Mouse (Mus musculus) hindbrain, embryonic 16.5 days (tissue): Measurements from ENCODE around the gene Snx10. TPM values are rescaled to one million over a fixed set of nuclear protein-coding genes. Genes with fewer than 3 reads are reported as not detected.
A peak's percentile ranks its signal among the peaks of the same experiment; 100 is the strongest.

Source experiments
- ATAC-seq: fragments of 200-750 bp; cut with Nextera tagmentation; 2 replicates; pipeline ENCODE4 v1.8.0; 2017; ENCODE audit warnings: moderate TSS enrichment, moderate library complexity
- H3K27ac ChIP-seq: fragments of 300-500 bp; sonication (generic); 2 replicates; pipeline ENCODE4 v1.5.1; 2014; ENCODE audit warnings: low read depth, mild to moderate bottlenecking, control low read depth, low read length, moderate library complexity
- H3K27me3 ChIP-seq: fragments of 300-500 bp; sonication (generic); replicated peaks from 2 replicates; pipeline ENCODE4 v1.6.1; 2014; ENCODE audit warnings: low read length; ENCODE audit not compliant: control insufficient read depth, insufficient read depth
- H3K36me3 ChIP-seq: fragments of 300-500 bp; sonication (generic); 2 replicates; pipeline ENCODE4 v1.6.1; 2014; ENCODE audit warnings: mild to moderate bottlenecking, low read length, moderate library complexity, mixed read lengths; ENCODE audit not compliant: control insufficient read depth, insufficient read depth
- H3K4me1 ChIP-seq: fragments of 300-500 bp; sonication (generic); 2 replicates; pipeline ENCODE4 v1.6.1; 2014; ENCODE audit warnings: low read depth, low read length; ENCODE audit not compliant: control insufficient read depth, insufficient read depth
- H3K4me2 ChIP-seq: fragments of 300-500 bp; sonication (generic); 2 replicates; pipeline ENCODE4 v1.6.1; 2014; ENCODE audit warnings: mild to moderate bottlenecking, low read length, control low read depth, moderate library complexity
- H3K4me3 ChIP-seq: fragments of 300-500 bp; sonication (generic); 2 replicates; pipeline ENCODE4 v1.5.1; 2014; ENCODE audit warnings: mild to moderate bottlenecking, low read length, control low read depth, moderate library complexity
- H3K9ac ChIP-seq: fragments of 300-500 bp; sonication (generic); 2 replicates; pipeline ENCODE4 v1.6.1; 2014; ENCODE audit warnings: low read depth, mild to moderate bottlenecking, control low read depth, low read length, moderate library complexity
- H3K9me3 ChIP-seq: fragments of 300-500 bp; sonication (generic); 2 replicates; pipeline ENCODE4 v1.6.1; 2014; ENCODE audit warnings: mild to moderate bottlenecking, low read length, moderate library complexity; ENCODE audit not compliant: control insufficient read depth
- WGBS: fragments of 180-500 bp; shearing (Covaris S2); extraction: QIAGEN DNeasy Blood & Tissue Kit; methylation state at CpG from one replicate; pipeline ENCODE4 v1.1.7; 2014; 5-methylcytosine and 5-hydroxymethylcytosine counted together
- polyA plus RNA-seq: library from polyadenylated mRNA; unstranded; fragments of >200 nt; fragmentation: Nextera tagmentation; extraction: Ambion mirVana; gene quantifications from 2 replicates; pipeline ENCODE4 v1.2.1, GENCODE M21; 2015

Gene Snx10
- polyA plus RNA-seq, 1 experiment from 2014 or later = 76.2 TPM

DNA sequence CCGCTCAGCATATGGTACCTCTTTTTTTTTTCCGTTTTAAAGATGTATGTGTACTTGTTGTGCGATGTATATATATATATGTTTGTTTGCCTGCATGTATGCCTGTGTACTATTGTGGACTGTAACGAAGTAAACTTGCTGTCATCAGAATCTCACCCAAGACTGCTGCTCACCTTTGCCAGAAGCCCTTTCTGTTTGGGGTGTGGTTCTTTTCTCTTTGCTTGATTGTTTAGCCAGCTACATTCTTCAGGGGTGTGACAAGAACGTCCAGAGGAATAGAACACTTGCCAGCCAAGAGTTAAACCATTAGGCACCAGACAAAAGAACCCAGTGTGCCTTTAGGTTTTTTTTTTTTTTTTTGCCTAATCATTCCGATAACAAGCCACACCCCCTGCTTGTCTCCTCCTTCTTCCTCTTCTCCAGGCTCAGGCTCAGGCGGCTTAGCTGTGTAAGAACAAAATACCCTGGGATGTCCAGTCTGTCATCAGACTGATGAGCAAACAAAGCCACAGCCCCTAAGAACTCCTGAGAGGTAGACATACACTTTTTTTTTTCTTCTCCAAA lies 20.5 kb downstream of the Snx10 start:
- no peak overlapping the region for H3K4me3 ChIP-seq
- no peak overlapping the region for H3K27ac ChIP-seq
- no peak overlapping the region for H3K9ac ChIP-seq
- no peaks in the 10 kb centered on the region for H3K9me3 ChIP-seq
- no peak for ATAC-seq
- 35% methylated on average over 7 of the region's 7 CpGs for WGBS
- no peak overlapping the region for H3K4me2 ChIP-seq
- H3K36me3 ChIP-seq = no peaks in the 10 kb centered on the region
- no peaks in the 10 kb centered on the region for H3K4me1 ChIP-seq
- no peaks in the 10 kb centered on the region for H3K27me3 ChIP-seq

DNA sequence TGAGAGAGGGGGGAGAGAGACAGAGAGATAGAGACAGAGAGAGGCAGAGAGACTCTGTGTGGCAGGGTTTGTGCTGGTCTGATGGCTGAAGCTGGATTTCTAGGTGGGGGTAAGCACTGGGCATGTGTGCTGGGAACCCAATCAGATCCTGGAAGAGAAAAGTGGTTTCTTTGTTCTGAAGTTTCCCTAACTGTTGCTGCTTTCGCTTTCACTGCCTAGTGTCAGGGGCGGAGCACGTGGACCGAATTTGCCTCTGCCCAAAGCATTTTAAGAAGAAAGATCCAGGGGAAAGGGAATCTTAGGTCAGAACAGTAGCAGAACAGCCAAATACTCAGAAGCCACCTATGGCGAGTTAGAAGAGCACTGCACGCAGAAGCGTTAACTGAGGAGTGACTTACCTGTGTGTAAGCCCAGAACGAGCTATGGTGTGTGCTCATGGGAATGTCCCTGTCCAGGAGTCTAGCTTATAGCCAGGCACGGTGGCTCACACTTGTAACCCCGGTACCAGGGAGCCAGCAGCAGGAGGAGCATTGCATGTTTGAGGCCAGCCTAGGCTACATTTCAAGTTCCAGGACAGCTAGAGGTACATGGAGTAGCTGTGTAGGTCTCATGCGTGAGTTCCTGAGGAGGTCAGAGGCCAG lies 21.6 kb downstream of the Snx10 start:
- no peak overlapping the region for H3K9ac ChIP-seq
- H3K4me1 ChIP-seq = no peaks in the 10 kb centered on the region
- H3K9me3 ChIP-seq = no peaks in the 10 kb centered on the region
- no peaks in the 10 kb centered on the region for H3K36me3 ChIP-seq
- H3K4me3 ChIP-seq = no peak overlapping the region
- 81% methylated on average over 11 of the region's 11 CpGs for WGBS
- no peak overlapping the region for H3K4me2 ChIP-seq
- no peak overlapping the region for H3K27ac ChIP-seq
- no peaks in the 10 kb centered on the region for H3K27me3 ChIP-seq
- ATAC-seq = no peak

DNA sequence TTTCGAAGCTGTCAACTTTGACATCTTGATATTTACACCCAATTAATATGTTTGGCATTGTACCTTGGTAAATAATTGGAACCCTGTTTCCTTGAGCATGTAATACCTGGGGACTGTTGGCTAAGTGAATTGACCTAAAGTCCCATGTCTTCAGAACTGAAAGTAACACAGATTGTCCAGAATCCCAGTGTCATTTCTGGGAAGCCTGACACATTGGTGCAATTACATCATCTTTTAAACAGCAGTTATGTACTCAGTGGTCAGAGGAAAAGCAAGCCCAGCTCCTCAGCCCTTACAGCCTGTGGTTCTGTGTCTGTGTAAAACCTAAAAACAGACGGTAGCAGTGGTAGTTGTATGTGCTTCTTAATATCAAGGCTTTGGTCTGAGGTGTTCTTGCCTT lies 22.4 kb downstream of the Snx10 start:
- no peak overlapping the region for H3K27ac ChIP-seq
- no peak overlapping the region for H3K9ac ChIP-seq
- no peaks in the 10 kb centered on the region for H3K9me3 ChIP-seq
- no peak overlapping the region for H3K4me3 ChIP-seq
- ATAC-seq = no peak
- no peak overlapping the region for H3K4me2 ChIP-seq
- 92% methylated on average over 2 of the region's 2 CpGs for WGBS
- no peaks in the 10 kb centered on the region for H3K4me1 ChIP-seq
- no peaks in the 10 kb centered on the region for H3K27me3 ChIP-seq
- no peaks in the 10 kb centered on the region for H3K36me3 ChIP-seq

DNA sequence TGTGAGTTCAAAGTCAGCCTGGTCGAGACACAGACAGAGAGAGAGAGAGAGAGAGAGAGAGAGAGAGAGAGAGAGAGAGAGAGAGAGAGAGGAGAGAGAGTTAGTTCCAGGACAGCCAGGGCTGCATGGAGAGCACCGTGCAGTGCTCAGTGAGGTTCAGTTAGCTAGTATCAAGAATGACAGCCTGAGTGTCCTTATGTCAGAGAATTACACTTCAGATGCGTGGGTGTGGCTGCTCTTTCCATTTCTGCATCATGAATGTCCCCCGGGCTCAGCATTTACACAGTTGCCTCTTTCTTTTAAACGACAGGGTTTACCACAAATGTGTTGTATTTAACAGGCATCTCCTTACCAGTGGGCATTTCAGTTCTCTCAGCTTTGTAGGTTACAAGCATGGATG lies 25.1 kb downstream of the Snx10 start:
- H3K36me3 ChIP-seq = no peaks in the 10 kb centered on the region
- WGBS = 78% methylated on average over 5 of the region's 5 CpGs
- no peak overlapping the region for H3K4me3 ChIP-seq
- no peak overlapping the region for H3K4me2 ChIP-seq
- H3K27ac ChIP-seq = no peak overlapping the region
- H3K9me3 ChIP-seq = no peaks in the 10 kb centered on the region
- no peak for ATAC-seq
- H3K4me1 ChIP-seq = no peaks in the 10 kb centered on the region
- H3K27me3 ChIP-seq = no peaks in the 10 kb centered on the region
- no peak overlapping the region for H3K9ac ChIP-seq

DNA sequence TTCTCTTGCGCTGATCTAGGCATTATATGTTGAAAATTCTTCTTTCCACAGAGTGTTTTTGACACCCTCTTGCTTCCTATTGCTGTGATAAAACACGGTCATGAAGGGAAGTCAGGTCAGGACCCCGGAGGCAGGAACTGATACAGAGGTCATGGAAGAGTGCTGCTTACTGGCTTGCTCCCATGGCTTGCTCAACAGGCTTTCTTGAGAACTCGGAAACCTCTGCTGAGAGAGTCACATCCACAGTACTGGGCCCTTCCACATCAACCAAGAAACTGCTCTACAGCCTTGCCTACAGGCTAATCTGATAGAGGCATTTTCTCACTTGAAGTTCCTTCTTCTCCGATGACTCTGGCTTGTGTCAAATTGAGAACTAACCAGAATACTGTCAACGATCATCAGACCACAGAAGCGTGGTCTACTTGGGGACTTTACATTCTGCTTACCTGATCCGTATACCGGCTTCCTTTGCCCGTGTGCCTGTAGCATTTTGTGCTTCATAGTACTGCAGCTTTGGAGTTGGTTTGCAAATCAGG lies 27.6 kb downstream of the Snx10 start:
- Histone ChIP-seq H3K36me3 (no peaks in the 10 kb centered on the region), H3K9ac (no peak overlapping the region), H3K4me3 (no peak overlapping the region), H3K4me2 (no peak overlapping the region), H3K9me3 (no peaks in the 10 kb centered on the region; the same call in 1 of the 2 replicates), H3K4me1 (no peaks in the 10 kb centered on the region), H3K27ac (no peak overlapping the region), H3K27me3 (no peaks in the 10 kb centered on the region)
- ATAC-seq = no peak
- WGBS = 94% methylated on average over 10 of the region's 10 CpGs

DNA sequence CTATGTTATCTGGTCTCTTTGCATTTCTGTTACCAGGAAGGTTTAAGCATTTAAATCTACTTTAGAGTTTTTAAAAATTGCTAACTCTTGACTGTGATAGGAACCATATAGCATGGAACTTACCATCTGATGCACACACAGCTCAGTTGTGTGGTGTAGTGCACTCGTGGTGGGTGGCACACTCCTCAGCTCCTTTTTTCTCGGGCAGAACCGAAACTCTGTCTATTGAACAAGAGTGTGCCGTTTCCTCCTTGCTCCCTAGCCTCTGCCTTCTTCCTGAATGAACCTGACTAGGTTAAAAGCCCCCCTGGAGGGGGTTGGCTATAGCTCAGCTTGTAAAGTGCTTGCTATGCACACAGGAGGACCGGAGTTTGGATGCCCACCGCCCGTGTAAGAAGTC lies 32.9 kb downstream of the Snx10 start:
- Histone ChIP-seq H3K36me3 (no peaks in the 10 kb centered on the region), H3K4me3 (no peak overlapping the region), H3K27me3 (no peaks in the 10 kb centered on the region), H3K9me3 (no peaks in the 10 kb centered on the region; the same call in 1 of the 2 replicates), H3K4me2 (no peak overlapping the region), H3K4me1 (no peaks in the 10 kb centered on the region), H3K27ac (no peak overlapping the region), H3K9ac (no peak overlapping the region)
- WGBS = 90% methylated on average over 7 of the region's 7 CpGs
- ATAC-seq = no peak

DNA sequence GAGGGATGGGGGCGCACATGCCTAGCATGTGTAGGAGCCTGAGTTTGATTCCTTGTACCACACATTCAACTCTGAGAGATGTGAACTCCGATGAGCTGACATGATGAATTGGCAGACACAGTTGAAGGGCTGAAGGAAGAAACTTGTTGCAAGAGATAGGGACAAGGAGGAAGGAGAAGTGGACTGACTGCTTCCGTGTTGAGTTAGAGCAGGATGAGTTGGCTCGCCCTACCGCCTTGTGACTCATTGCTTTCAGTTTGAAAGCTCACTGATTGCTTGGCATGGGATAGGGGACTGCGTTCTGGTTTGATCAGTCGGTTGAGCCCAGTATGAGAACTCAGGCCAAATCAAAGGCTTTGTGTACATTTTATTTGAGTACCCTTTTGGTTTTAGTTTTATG lies 34.6 kb downstream of the Snx10 start:
- Histone ChIP-seq H3K36me3 (no peaks in the 10 kb centered on the region), H3K9ac (no peak overlapping the region), H3K4me1 (no peaks in the 10 kb centered on the region), H3K4me2 (no peak overlapping the region), H3K27me3 (no peaks in the 10 kb centered on the region), H3K4me3 (no peak overlapping the region), H3K9me3 (no peaks in the 10 kb centered on the region; the same call in 1 of the 2 replicates), H3K27ac (no peak overlapping the region)
- WGBS = 94% methylated on average over 7 of the region's 7 CpGs
- ATAC-seq = no peak

DNA sequence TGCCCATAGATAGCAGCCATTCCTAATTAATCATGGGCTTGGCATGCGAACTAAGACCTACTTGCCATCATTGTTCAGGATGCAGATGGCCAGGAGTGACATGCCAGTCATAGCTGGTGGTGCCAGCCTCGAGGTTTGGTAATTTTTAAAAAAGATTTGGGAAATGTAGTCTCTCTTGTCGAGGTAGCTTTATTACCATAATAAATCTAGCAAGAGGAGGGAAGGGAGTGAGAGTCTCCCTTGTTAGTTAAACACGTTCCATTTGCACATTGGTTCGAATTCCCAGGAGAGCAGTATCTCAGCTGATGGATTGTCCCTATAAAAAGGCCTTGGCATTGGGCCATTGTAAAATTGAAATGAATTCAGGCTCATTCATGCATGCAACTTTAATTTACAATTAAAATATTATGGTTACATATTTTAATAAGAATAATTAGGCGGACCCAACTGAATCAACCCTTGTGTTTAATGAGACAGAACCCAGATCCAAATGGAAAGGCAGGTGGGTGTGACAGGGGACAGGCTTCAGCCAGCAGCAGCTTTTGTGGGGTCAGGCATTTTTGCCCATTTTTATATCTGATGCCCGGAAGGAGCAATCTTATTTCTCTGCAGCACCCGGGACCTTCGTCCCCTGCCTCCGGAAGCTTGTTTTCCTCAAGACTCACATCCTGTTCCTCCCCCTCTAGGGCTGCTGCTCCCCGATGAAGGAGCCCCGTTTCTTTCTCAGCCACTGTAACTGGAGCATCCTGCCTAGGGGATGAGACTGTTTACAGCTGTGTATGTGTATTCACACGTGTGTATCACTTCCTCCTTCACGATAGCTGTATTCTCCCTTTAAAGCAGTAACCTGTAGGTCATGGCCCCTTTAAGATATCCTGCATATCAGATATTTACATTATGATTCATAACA lies 43.3 kb downstream of the Snx10 start:
- ATAC-seq = no peak; the same call in 1 of the 2 replicates
- WGBS = 33% methylated on average over 14 of the region's 14 CpGs

DNA sequence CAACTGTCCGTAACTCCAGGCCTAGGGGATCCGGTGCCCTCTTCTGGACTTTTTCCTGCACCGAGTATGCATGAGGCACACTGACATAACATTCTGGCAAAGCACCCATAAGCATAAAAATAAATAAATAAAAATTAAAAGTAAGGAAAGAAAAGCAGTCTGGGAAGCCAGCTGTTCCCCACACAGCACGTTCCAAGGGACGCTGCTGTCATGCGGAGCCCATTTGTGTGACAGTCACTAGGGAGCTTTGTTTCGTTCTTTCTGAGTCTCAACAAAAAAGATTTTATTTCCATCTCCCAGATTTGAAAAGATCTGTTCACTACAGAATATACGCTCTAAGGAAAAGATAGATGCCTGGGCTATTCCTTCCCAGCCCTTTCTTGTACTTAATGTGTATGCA lies 45.4 kb downstream of the Snx10 start:
- 63% methylated on average over 8 of the region's 8 CpGs for WGBS
- Histone ChIP-seq H3K27ac (no peak overlapping the region), H3K27me3 (no peaks in the 10 kb centered on the region), H3K36me3 (no peaks in the 10 kb centered on the region), H3K9ac (no peak overlapping the region), H3K4me3 (no peak overlapping the region), H3K4me1 (peaks cover 4% of the 10 kb centered on the region; the same call in 1 of the 2 replicates), H3K4me2 (no peak overlapping the region), H3K9me3 (no peaks in the 10 kb centered on the region)
- ATAC-seq = no peak

More for the DNA sequence above, 43.3 kb downstream of the Snx10 start:
- no peaks in the 10 kb centered on the region for H3K9me3 ChIP-seq
- H3K4me2 ChIP-seq = peak overlapping the region; percentile 25
- peaks cover 4% of the 10 kb centered on the region; the same call in 1 of the 2 replicates for H3K4me1 ChIP-seq
- H3K27me3 ChIP-seq = no peaks in the 10 kb centered on the region
- H3K9ac ChIP-seq = peak overlapping the region; percentile 31
- no peak overlapping the region for H3K4me3 ChIP-seq
- no peaks in the 10 kb centered on the region for H3K36me3 ChIP-seq
- peak overlapping the region; percentile 17; the same call in 1 of the 2 replicates for H3K27ac ChIP-seq
